Mouse (Mus musculus) layer of hippocampus, adult 2 months (tissue): ENCODE data around the gene Trappc3. TPM values are rescaled to one million over a fixed set of nuclear protein-coding genes. Genes with fewer than 3 reads are reported as not detected.
A peak's percentile ranks its signal among the peaks of the same experiment; 100 is the strongest.
"Not testable (repeated sequence)": the region's sequence is repeated elsewhere in the genome, so short reads cannot be mapped to it uniquely, and the experiment has no call there.

ENCODE experiments used
- DNase-seq, 2 experiments: peaks; one replicate each; pipeline ENCODE4 v3.0.0; 2022; ENCODE audit warnings: low spot score in 2 of 2
- H3K27ac ChIP-seq: fragments of 200-600 bp; 2 replicates; pipeline ENCODE4 v1.8.1; 2022
- H3K4me3 ChIP-seq: fragments of 200-600 bp; 2 replicates; pipeline ENCODE4 v1.8.1; 2022; ENCODE audit warnings: mild to moderate bottlenecking
- CTCF ChIP-seq: fragments of 200-600 bp; conservative IDR thresholded peaks from 2 replicates; pipeline ENCODE4 v1.8.1; 2022; ENCODE audit warnings: antibody characterized with exemption, mild to moderate bottlenecking, moderate library complexity
- long read RNA-seq, 2 experiments: library from polyadenylated mRNA; stranded (forward); transcript quantifications; one replicate each; pipeline ENCODE4 v2.0.0; 2021; ENCODE audit warnings: borderline mapping rate in 2 of 2
- total RNA-seq, 2 experiments: library from RNA; stranded (reverse); gene quantifications; 2 replicates each; pipeline ENCODE4 v1.2.3; 2021

Trappc3 gene
- 10 to 100 TPM; 85.4 to 90.5 TPM for total RNA-seq
- long read RNA-seq, experiment 1, transcript Trappc3-201 (5 exons, 1,336 nt): major isoform, 7 of 16 reads
- long read RNA-seq, experiment 1, partial matches to known transcripts: 5 of 16 reads
- long read RNA-seq, experiment 1, other reads (novel, unspliced or antisense): 4 of 16 reads
- long read RNA-seq, experiment 2, transcript Trappc3-201 (5 exons, 1,336 nt): major isoform, 13 of 26 reads
- long read RNA-seq, experiment 2, partial matches to known transcripts: 7 of 26 reads
- long read RNA-seq, experiment 2, other reads (novel, unspliced or antisense): 6 of 26 reads

GRCm38 (mm10) chr4:126262119-126262807, at the start of gene Trappc3:
Gene Trappc3, plus strand, starts transcription at chr4:126262325.
- Histone ChIP-seq H3K4me3 (peak within 1 kb of the TSS; percentile 87), H3K27ac (peak within 1 kb of the TSS; percentile 93)
- peak; percentile 99 for TF ChIP-seq CTCF
- DNase-seq: peak; percentile 99 to 100

DNA sequence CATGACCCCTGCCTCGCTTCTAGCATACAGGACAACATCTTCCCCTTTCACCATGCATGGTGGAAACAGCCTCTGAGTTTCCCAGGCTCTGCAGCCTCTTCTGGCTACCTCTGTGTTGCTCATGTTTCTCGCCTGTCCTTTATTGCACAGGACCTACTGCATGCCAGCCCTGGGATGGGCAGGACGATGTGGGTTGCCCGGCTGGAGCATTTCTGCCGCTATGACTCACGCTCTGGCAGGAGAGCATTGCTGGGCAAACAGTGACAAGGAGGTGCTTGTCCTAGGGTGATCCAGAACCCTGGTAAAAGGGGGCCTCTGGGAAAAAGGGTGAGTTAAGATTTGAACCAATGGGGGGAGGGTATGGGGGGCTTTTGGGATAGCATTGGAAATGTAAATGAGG, 44.4 kb upstream of the Trappc3 start:
- no peak for DNase-seq
- no peak overlapping the region for H3K27ac ChIP-seq
- TF ChIP-seq CTCF: no peak

GRCm38 (mm10) chr4:126219540-126219939, 42.6 kb upstream of the Trappc3 start:
- H3K4me3 ChIP-seq, DNase-seq, H3K27ac ChIP-seq: not testable (repeated sequence)

More for the DNA sequence above, 44.4 kb upstream of the Trappc3 start:
- no peak overlapping the region for H3K4me3 ChIP-seq

- TF ChIP-seq CTCF: no peak
- Histone ChIP-seq H3K27ac (no peak overlapping the region), H3K4me3 (no peak overlapping the region)
- no peak for DNase-seq
These were observed 42.1 kb upstream of the Trappc3 start for GRCm38 (mm10) chr4:126220045-126220444.

GRCm38 (mm10) chr4:126222631-126223030, 39.5 kb upstream of the Trappc3 start:
- no peak overlapping the region for H3K27ac ChIP-seq
- no peak for DNase-seq
- no peak overlapping the region for H3K4me3 ChIP-seq
- TF ChIP-seq CTCF: no peak

DNA sequence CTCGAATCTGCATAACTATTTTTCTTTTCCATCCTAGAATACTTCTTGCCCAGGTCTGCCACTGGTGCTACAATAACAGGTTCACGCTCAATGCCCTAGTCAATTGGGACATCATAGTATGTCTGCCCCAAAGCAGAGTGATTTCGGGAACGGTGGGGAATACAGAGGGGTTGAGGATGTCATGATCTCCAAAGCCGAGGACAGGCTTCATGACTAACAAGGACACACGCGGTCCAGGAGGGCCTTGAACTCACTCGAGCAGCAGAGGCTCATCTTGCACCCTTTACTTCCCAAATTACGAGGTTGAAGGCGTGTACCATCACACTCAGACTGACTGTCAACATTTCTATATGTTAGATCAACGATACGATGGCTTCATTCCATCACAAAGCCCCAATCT, 35.5 kb upstream of the Trappc3 start:
- DNase-seq: no peak
- TF ChIP-seq CTCF: no peak
- H3K4me3 ChIP-seq: no peak overlapping the region

GRCm38 (mm10) chr4:126227077-126227761, 34.9 kb upstream of the Trappc3 start:
- DNase-seq: peak; percentile 86 to 95
- peak; percentile 97; the same call in 1 of the 2 replicates for TF ChIP-seq CTCF
- Histone ChIP-seq H3K27ac (peak overlapping the region; percentile 84), H3K4me3 (peak overlapping the region; percentile 50)

More for the DNA sequence above, 35.5 kb upstream of the Trappc3 start:
- H3K27ac ChIP-seq: peak overlapping the region; percentile 84; the same call in 1 of the 2 replicates

DNA sequence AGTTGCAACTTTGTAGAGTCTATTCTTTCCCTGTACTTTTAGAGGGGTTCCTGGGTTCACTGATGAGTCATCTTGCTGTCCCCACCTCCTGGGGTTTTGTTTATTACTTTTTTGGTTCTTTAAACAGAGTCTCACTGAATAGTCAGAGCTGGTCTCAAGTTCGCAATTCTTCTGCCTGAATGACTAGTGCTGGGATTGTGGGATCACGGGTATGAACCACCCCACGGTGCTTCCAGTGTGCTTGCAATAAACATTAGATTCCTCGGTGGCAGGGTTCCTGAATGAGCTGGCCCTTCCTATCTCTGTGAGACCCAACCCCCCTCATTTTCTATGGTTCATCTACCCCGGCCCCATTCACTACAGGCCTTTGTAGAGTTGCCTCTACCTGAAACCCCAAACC, 34.0 kb upstream of the Trappc3 start:
- Histone ChIP-seq H3K4me3 (no peak overlapping the region), H3K27ac (peak overlapping the region; percentile 84)
- no peak for TF ChIP-seq CTCF
- DNase-seq: no peak

DNA sequence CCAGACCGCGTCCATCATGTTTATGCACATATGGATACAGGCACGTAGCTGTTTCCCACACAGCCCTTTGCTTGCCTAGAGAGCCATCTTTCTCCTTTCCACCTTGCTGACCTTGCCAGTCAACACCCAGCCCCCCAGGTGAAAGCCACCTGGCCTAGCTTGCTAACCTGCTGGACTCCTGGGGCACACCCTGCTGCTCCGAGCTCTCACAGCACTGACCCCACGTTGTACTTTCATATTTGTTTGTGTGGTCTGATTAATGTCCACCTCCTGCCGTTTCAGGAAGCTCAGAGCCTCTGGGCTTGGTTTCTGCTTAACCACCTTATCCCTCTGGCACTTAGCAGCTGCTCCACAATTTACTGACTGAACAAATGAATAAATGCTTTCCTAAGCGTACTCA, 32.2 kb upstream of the Trappc3 start:
- no peak for TF ChIP-seq CTCF
- no peak overlapping the region for H3K4me3 ChIP-seq
- H3K27ac ChIP-seq: no peak overlapping the region
- no peak for DNase-seq

DNA sequence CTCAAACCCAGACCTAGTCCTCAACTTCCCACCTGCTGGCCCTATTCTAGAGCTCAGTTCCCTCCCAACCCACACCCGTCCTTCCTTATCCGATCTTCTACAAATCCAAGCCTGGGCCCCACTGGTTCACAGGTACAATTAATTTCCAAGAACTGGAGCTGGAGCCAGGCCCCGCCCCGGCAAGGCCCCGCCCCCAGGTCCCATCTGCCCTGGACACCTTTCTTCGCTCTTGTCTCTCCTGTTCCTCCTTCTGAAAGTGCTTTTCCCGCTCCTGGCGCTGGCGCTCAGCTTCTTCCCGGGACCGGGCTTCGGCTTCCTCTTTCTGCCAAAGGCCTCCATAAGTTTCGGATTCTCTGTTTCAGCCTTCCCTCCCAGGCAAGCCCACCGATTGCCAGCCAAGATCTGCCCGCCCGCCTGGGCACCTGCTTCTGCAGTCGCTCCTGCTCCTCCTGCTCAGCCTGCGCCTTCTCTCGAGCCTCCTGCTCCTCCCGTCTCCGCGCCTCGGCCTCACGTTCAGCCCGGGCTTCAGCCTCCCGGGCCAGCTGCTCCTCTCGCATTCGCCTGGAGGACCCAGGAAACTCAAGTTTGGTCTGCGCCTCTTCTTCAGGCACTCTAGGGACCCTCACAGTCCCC, 28.3 kb upstream of the Trappc3 start:
- no peak for TF ChIP-seq CTCF
- DNase-seq: no peak
- H3K27ac ChIP-seq: peak overlapping the region; percentile 6
- no peak overlapping the region for H3K4me3 ChIP-seq

GRCm38 (mm10) chr4:126234496-126235175, 27.5 kb upstream of the Trappc3 start:
- Histone ChIP-seq H3K4me3 (no peak overlapping the region), H3K27ac (peak overlapping the region; percentile 6; the same call in 1 of the 2 replicates)
- no peak for TF ChIP-seq CTCF
- no peak for DNase-seq

DNA sequence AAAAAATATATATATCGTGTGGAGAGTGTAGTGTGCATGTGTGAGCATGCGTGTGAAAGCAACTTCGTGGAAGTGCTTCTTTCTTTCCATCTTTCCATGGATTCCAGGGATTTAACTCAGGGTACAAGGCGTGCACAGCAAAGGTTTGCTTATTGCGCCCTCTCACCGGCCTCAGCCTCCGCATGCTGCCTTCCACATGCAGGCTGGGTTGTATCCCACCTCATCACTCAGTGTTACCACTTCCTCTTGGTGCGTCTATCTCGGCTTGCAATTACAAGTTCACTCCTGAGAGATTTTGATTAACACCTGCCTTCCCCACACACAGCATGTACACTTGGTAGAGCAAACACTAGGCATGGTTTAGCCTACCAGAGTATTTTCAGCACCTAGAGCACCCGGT, 26.9 kb upstream of the Trappc3 start:
- no peak for DNase-seq
- Histone ChIP-seq H3K27ac (no peak overlapping the region; the same call in 1 of the 2 replicates), H3K4me3 (no peak overlapping the region)
- TF ChIP-seq CTCF: no peak
